Mouse (Mus musculus) right cerebral cortex, postnatal 4 days (tissue): ENCODE data around the gene Ppwd1.
"Not testable (repeated sequence)": the region's sequence is repeated elsewhere in the genome, so short reads cannot be mapped to it uniquely, and the experiment has no call there.

ENCODE experiments used
- DNase-seq: peaks from one replicate; pipeline ENCODE4 v3.0.0-alpha.2; 2022

The Ppwd1 gene

GRCm38 (mm10) chr13:104228384-104229066 lies at the start of gene Ppwd1, which contains the start of gene Cenpk:
Gene Ppwd1 (minus strand): TSS chr13:104228843.
Gene Cenpk (plus strand): TSS chr13:104228611.
- DNase-seq = peak; percentile 94

DNA sequence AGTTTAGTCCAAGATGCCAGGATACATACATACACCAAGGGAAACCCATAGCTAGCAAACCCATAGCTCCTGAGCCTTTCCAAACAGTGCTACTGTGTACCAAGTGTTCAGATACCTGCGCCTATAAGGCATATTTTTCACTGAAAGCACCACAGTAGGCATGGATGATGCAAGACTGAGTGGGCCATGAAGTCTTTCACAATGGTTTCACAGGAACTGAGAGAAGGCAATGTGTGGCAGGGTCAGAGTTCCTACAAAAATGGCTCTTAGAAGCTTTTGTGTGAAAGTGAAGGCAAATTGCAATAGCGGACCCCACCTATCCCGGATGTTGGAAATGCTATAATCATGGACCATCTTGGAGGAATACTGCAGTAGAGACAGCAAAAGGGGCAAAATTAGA lies 30.4 kb upstream of the Ppwd1 start:
- no peak for DNase-seq

- no peak for DNase-seq
These were observed 538 bp upstream of the Ppwd1 start for GRCm38 (mm10) chr13:104229181-104229580.

DNA sequence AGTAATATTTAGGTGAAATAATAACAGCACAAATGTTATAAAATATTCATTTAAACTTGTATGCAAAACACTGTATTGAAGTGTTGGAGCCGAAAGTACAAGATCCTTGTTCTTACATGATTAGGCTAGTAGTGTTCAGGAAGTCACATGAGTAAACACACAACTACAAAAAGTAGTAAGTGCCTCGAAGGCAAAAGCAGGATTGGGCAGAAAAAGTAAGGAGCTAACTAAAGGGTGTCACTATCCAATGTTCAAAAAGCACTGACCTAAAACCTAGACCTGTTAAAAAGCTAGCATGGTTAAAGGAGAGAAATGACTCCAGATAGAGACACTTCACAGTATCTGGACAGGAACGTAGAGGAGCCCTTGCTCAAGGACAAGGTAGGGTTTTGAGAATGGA lies 1.2 kb downstream of the Ppwd1 start:
- DNase-seq = no peak

DNA sequence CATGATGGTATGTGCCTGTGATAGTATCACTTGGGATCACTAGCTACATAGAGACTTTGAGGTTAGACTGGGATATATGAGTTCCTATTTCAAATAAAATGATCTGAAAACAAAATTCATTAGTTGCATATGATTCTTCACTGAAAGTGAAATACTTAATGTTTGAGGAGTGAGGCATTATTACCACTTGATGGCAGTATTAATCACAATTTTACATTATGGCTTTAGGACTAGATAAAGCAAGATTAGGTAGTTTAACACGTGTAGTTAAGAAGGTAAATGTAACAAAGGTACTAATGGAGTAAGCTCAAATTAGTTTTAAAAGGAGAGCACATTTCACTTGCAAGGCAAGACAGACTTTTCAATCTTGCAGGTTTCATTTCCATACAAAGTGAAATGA lies 24.3 kb downstream of the Ppwd1 start:
- no peak for DNase-seq

- DNase-seq = not testable (repeated sequence)
These were observed 32.8 kb downstream of the Ppwd1 start for GRCm38 (mm10) chr13:104195891-104196290.

- DNase-seq = no peak
These were observed 41.3 kb downstream of the Ppwd1 start for GRCm38 (mm10) chr13:104187357-104187756.

DNA sequence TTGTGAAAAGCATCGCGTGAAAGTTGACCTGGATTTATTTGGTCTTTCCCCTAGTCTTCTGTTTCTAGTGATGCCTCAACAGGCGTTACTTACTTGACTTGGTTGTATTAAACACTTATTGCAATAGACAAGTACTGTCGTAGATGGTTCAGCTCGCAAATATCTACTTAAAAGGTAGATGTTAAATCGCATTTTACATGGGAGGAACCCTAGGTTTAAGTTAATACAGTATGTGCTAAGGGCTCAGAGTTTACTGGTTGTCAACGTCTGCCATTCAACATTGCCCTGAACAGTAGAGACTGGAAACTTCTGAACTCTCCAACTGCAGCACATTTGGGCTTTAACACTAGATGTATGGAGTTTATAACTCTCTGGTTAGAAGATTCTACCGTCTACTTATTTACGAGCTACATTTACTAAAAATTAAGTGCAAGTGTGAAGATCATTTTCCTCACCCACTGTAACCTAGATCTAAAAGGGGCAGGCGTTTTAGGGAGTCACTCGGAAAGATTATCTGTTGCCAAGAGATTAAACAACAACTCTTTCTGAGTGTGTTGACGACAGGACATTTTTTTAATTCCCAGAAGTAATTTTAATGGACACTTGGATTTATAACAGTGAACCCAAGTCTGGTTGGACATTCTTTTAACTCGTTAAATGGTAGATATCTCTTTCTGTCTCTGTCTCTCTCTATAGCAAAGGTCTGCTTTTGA lies 49.3 kb downstream of the Ppwd1 start:
- DNase-seq = no peak

- peak; percentile 98 for DNase-seq
These were observed 50.0 kb downstream of the Ppwd1 start, which contains the start of gene Trim23 for GRCm38 (mm10) chr13:104178650-104179121. Gene Trim23 (plus strand): TSS chr13:104178797.

DNA sequence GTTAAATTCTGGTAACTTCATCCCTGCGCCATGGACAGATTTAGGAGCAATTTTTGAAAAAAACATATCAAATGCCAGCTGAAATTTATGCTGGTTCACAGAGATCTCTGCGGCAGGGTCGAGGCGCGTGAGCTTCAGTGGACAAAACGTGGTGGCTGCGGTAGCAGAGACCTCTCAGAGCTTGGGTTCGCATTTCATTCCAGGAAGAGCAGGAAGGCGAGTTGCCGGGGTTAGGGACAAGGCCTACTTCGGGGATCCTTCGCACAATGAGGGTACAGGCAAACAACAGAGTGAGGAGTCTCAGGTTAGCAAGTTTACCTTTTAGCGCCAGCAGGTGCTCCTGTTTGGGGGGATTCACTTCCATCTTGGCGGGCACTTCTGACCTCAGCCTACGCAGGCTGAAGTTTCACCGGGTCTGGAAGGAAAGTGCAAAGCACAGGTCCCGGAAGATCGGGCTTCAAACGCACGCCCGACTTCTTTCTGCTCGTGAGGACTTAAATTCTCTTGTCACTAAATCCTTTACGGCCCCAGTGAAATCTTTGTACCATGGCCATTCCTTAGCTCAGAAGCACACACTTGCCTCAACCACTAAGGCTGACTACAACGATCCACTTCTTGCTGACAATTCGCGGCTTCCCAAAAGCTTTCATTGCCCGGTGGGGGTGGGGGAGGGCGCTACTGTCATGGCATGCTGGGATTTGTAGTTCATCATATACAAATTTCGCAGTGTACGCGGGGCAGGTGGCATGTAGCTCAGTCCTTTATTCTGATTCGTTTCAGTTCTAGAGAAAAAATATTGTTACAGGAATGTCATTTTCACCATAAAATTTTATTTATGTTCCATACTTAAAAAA lies 50.6 kb downstream of the Ppwd1 start, which contains the start of gene Trappc13:
Trappc13 (minus strand) TSS at position 674 of the 854 bp plus-strand sequence.
- DNase-seq = peak; percentile 87

- DNase-seq = no peak
These were observed 51.8 kb downstream of the Ppwd1 start for GRCm38 (mm10) chr13:104176874-104177273.

- DNase-seq = no peak
These were observed 56.1 kb downstream of the Ppwd1 start for GRCm38 (mm10) chr13:104172498-104172897.

DNA sequence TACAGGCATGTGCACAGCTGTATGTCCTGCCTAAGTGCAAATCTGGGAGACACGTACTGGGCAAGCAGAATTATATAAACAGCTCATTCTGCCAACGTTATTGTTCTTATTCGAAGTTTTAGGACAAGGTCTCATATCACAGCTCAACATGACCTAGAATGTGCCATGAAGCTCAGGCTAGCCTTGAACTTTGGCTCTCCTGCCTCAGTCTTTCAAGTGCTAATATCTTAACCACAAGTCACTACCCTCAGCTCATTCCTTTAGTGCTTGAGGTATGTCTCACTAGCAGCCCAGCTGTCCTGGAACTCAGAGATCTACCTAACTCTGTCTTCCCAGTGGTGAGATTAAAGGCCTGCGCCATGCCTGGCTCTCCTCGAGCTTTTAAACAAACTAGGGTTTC lies 56.9 kb downstream of the Ppwd1 start:
- DNase-seq = no peak

DNA sequence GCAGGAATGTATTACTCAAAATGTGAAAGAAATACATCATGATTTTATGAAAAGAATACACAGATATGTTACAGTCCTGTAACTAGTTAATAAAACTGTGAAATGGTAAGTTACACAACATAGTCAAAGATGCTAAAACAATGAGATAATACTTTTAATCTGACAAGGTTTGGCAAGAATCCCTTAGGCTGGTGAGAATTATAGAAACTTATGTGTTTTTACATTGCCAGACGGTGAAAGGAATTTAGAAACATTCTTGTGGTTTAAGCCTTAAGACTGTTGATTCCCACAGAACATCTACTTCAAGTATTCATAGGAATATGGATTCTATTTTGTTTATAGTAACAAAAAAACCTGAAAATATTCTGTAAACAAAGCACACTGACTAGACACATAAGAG lies 73.0 kb downstream of the Ppwd1 start:
- DNase-seq = no peak
